Mouse (Mus musculus): ENCODE results near the gene Pdia5.
A peak's percentile ranks its signal among the peaks of the same experiment; 100 is the strongest.

Gene Pdia5

GRCm38 (mm10) chr16:35484105-35484504 is 6.6 kb downstream of the Pdia5 start:
- no peak for DNase-seq

- peak; percentile 54 for DNase-seq
Observed at GRCm38 (mm10) chr16:35479301-35479700, 11.4 kb downstream of the Pdia5 start.

GRCm38 (mm10) chr16:35477273-35477672 is 13.4 kb downstream of the Pdia5 start:
- no peak for DNase-seq

GRCm38 (mm10) chr16:35472569-35473275 is 18.0 kb downstream of the Pdia5 start:
- no peak for DNase-seq

- no peak for DNase-seq
Observed at GRCm38 (mm10) chr16:35471841-35472568, 18.7 kb downstream of the Pdia5 start.

GRCm38 (mm10) chr16:35470983-35471382 is 19.7 kb downstream of the Pdia5 start:
- no peak for DNase-seq

- peak; percentile 49 for DNase-seq
Observed at GRCm38 (mm10) chr16:35470096-35470495, 20.6 kb downstream of the Pdia5 start.

- DNase-seq = no peak
Observed at GRCm38 (mm10) chr16:35469016-35469415, 21.7 kb downstream of the Pdia5 start.

- DNase-seq = no peak
Observed at GRCm38 (mm10) chr16:35467044-35467443, 23.6 kb downstream of the Pdia5 start.

GRCm38 (mm10) chr16:35465808-35466351 is 24.8 kb downstream of the Pdia5 start:
- DNase-seq = no peak

GRCm38 (mm10) chr16:35464686-35465308 is 25.9 kb downstream of the Pdia5 start:
- no peak for DNase-seq

GRCm38 (mm10) chr16:35463708-35464107 is 27.0 kb downstream of the Pdia5 start:
- DNase-seq = no peak

- DNase-seq = no peak
Observed at GRCm38 (mm10) chr16:35462955-35463354, 27.7 kb downstream of the Pdia5 start.

GRCm38 (mm10) chr16:35459584-35459983 is 31.1 kb downstream of the Pdia5 start:
- DNase-seq = no peak

GRCm38 (mm10) chr16:35458297-35458696 is 32.4 kb downstream of the Pdia5 start:
- no peak for DNase-seq

- no peak for DNase-seq
Observed at GRCm38 (mm10) chr16:35457488-35457887, 33.2 kb downstream of the Pdia5 start.

- no peak for DNase-seq
Observed at GRCm38 (mm10) chr16:35457011-35457419, 33.7 kb downstream of the Pdia5 start.

- no peak for DNase-seq
Observed at GRCm38 (mm10) chr16:35456305-35456704, 34.4 kb downstream of the Pdia5 start.

GRCm38 (mm10) chr16:35455822-35456221 is 34.9 kb downstream of the Pdia5 start:
- DNase-seq = no peak

GRCm38 (mm10) chr16:35450018-35450630 is 40.5 kb downstream of the Pdia5 start:
- DNase-seq = no peak

- no peak for DNase-seq
Observed at GRCm38 (mm10) chr16:35442026-35442415, 48.7 kb downstream of the Pdia5 start.

GRCm38 (mm10) chr16:35441346-35442025 is 49.2 kb downstream of the Pdia5 start:
- no peak for DNase-seq

- DNase-seq = no peak
Observed at GRCm38 (mm10) chr16:35439046-35439445, 51.6 kb downstream of the Pdia5 start.
